Mouse (Mus musculus) right cerebral cortex, adult 2 months (tissue): ENCODE results near the gene Capg.
"Not testable (repeated sequence)": the region's sequence is repeated elsewhere in the genome, so short reads cannot be mapped to it uniquely, and the experiment has no call there.

Source experiments
- DNase-seq, 2 experiments: peaks; one replicate each; pipeline ENCODE4 v3.0.0; 2021 to 2022; ENCODE audit warnings: low spot score in 2 of 2

The Capg gene

DNA sequence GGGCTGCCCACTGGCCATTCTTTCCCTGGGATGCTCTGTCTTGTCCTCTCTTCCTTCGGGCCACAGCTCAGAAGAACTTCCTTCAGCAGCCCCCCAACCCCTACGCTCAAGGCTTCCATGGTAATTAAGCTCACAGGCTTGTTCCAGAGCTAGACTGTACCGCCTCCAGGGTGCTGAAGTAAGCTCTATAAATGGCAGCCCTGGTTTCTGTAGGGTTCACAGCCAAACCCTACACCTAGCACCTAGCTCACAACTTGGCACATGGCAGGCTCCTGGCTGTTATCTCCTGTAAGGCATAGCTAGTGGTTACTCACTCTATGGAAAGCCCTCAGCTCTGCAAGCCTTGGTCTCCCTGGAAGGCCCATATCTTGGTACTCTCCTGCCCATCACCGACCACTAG lies 11.6 kb upstream of the Capg start:
- peak; percentile 30 to 41 for DNase-seq

DNA sequence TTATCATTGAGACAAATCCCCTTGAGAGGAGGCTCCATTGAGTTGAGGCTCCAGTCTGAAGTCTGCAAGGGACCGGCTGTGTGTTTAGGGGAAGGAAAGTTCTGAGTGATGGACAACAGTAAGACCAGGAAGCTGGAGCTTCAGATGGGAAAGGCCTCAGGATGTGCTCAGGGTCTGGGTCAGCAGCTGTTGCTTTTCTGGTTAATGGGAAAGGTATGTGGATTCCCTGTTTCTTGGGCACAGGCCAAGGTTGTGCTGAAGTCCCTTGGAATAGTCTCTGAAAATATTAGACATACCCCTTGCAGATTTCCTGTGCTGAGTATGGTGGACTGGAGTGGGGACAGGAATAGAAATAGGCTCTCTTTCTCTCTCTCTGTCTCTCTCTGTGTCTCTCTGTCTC lies 10.6 kb upstream of the Capg start:
- DNase-seq: not testable (repeated sequence)

DNA sequence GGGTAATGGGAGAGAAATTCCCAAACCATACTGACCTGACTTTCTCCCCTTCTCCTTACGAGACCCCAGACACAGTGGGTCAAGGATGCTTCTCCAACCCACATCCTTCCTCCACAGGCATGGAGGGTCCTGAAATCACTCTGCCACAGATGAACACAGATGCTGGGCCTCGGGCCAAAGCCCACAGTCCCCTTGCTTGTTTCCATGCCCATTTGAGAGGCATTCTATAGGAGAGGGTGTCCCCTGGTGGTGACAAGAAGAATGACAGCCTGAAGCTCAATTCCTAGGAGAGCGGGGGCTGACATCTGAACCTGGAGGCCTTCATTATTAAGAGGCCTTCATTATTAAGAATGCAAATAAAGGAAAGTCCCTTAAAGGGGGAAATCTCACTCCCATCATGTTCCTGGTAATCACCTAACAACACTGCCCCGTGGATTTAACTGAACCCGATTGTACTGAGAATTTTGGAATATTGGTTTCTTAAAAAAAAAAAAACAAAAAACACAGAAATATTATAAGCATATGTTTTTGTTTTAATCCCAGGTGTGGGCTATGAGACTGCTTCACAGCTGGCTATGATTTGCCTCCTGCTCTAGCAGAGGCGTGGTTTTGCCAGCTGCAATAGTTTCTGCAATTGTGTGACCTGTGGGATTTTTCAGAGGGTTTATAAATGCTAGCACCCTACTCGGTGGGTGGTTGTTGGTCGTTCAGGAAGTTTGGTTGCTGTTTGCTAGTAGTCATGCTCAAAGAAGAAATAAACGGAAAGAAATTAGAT lies 10.0 kb upstream of the Capg start:
- peak; percentile 60 to 64 for DNase-seq

DNA sequence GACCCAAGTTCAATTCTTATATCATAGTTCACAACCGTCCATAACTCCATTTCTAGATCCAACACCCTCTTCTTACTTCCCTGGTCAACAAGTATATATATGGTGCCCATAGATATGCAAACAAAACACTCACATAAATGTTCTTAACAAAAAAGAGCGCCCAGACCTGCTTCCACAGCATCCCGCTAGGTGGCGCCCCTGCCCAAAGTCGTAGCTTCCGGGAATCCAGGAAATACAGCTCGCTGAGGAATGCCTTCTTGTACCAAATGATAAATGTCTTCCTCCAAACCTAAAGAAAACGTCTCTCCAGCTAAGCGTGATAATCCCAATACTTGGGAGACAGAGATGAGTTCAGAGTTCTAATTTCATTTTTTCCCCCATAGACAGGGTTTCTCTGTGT lies 9.0 kb upstream of the Capg start:
- DNase-seq: peak; percentile 76 to 84

DNA sequence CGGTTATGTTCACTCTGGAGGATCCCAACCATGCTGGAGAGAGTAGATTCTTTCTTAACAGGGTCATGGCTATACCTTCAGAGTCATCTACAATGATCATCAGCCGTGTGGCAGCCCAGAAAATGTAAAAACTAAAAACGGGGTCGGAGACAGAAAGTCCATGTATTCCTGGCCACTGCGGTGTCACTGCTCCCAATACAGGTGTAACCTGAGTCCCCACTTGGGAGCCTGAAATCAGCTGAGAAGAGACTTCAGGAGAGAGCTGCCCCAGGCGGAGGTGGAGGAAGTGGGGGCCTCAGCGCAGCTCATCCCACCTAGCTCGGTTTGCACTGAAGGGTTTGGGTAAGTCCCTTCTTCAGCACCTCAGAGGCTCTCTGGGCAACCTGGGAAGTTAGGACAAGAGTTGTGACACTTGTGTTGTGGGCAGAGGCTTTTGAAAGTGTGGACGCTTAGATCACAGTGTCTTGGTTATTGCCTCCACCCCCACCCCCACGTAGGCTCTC lies 6.1 kb upstream of the Capg start:
- DNase-seq: no peak

DNA sequence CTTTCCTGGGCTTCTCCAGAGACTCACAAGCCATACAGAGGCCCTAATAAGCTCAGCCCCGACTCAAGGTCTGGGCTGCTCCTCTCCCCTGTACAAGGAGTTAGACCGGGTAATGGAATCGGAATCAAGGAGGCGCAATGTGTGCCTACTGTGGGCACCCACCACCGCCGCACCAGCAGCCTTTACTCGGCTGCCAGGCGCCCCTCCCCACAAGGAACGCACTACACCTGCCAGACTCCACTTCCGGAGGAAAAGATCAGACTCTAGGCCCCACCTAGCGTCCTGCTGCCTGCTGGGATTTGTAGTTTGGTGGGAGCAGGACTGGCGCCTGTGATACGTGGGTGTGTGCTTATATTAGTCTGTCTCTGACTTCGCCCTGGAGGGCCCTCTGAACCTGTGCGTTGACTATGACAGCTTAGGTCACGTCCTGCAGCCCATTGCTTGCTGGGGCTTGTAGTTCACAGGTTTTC lies 5.6 kb upstream of the Capg start:
- DNase-seq: peak; percentile 89 to 92

DNA sequence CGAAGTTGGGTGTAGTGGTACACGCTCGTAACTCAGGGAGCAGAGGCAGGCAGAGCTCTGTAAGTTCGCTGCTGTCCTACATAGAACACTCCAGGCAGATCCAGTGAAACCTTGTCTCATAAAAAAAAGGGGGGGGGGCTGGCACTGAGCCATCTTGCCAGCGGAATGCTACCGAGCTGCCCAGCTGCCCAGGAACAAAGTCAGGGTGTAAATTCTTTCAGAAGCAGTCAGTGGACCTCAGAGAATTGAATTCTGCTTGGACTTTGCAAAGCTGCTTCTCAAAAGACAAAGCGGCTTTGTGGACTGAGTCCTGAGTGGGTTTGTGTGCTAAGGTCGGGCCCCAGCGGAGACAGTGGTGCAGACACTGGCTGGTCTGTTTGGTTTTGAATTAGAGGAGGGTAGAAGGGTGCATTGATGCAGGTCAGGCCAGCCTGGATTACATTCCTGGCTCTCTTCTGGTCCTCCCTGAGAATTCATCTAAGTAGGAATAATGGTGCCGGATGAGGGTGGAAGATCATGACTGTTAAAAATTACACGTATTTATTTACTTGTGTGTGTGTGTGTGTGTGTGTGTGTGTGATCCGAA lies 833 bp upstream of the Capg start:
- DNase-seq: no peak

DNA sequence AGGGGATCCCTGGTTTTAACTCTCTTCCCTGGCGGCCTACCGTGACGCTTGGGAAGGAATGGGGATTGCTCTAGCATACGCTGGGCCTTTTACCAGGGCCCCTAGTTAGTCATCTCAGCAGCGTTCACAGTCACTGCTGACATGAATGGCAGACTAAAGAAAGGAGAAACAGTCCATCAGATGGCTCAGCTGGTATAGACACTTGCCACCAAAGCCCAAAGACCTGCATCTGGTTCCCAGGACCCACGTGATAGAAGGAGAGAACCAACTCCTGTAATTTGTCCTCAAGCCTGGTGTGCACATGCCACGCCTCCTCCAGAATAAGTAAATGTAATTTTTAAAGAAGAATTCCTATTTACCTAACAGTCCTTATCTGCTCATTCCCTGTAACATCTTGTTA lies 1.2 kb downstream of the Capg start:
- DNase-seq: no peak

DNA sequence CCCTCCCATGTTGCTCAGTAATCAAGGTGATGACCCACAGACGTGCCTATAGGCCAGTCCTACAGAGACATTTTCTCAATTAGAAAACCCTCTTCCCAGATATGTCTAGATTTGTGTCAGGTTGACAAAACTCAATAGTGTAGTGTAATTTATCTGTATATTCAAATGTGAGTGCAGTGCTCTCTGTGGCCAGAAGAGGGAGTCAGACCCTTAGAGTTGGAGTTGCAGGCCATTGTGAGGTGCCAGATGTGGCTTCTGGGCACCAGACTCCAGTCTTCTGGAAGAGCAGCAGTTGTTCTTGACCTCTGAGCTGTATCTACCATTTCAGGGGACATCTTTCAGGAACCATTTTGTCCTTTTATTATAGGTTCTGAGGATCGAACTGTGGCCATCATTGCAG lies 2.9 kb downstream of the Capg start:
- DNase-seq: no peak

DNA sequence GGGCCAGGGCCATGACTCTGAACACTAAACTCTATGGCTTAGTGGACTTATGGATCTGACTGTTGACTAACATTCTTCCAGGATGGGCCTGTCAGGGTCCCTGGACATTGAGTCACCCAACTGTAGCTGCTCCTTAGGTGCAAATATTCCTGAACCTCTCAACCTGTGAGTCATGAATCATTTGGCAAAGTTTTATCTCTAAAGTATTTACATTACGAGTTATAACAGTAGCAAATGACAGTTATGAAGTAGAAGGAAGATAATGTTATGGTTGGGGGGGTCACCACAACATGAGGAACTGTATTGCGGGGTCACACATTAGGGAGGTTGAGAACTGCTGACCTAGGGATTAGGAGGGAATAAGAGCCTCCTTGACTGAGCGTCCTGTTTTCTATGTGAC lies 3.7 kb downstream of the Capg start:
- no peak for DNase-seq

DNA sequence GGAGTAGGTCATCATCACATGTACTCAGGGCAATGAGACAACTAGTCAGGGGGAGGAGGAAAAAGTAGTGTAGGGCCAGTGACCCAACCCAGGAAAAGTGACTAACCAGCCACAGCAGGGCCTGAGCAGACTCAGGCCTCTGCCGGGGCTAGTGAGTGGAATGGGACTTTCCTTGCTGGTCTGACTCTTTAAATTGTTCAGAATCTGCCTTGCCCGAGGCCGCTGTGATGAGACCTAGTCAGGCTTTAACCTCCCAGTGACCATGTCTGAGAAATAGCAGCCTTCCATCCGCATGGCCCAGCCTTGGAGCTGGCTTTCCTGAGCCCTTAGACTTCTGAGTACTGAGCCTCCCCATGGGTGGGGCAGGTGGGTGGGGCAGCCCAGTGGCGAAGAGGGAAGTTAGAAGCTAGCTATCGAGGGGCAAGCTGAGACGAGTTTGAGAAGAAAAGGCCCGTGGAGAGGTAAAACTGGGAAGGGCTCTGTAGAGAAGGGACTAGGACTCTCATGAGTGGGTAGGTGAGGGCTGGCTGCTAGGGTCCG lies 4.9 kb downstream of the Capg start:
- no peak for DNase-seq

DNA sequence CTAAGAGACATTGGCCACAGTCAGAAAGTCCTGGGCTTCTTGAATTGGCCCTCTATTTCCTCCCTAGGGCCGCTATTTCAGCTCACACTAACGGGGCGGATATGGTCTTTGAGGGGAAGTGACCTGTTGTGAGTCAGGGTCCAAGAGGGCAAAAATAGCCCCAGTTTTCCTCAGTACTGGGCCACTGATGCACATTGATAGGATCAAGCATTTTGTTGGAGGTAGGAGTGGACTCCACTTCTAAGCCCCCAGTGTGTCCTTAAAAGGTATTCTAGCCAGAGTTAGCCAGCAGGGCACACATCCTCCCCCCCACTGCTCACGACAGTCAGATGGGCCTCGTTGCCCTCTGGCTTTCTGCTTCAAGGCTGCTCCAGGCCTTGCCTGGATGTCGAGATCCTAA lies 5.8 kb downstream of the Capg start:
- no peak for DNase-seq

DNA sequence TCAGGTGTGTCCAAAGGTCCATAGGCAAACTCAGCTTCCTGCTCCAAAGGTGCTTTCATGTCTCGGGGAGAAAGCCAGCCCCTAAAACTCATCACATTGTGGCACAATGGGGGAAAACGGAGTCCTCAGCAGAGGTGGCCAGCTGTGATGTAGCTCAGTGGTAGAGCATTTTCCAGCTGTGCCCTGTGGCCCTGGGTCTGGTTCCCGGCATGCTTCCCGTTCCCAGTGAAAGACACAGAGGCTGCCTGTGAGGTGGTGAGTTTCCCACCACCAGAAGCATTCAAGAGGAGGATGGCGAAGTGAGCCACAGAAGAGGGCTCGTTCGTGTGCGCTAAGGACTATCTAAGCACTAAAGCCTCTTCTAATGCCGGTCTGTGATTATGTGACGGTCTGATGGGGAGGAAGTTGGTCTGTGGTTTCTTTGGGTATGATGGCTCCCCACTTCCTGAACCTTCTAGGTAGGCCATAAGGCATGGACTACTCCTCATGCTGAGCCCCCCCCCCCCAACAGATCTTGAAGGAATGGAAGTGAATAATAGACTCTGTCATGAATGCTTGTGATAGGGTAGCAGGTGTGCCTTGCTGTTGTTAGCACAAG lies 6.4 kb downstream of the Capg start:
- DNase-seq: no peak

DNA sequence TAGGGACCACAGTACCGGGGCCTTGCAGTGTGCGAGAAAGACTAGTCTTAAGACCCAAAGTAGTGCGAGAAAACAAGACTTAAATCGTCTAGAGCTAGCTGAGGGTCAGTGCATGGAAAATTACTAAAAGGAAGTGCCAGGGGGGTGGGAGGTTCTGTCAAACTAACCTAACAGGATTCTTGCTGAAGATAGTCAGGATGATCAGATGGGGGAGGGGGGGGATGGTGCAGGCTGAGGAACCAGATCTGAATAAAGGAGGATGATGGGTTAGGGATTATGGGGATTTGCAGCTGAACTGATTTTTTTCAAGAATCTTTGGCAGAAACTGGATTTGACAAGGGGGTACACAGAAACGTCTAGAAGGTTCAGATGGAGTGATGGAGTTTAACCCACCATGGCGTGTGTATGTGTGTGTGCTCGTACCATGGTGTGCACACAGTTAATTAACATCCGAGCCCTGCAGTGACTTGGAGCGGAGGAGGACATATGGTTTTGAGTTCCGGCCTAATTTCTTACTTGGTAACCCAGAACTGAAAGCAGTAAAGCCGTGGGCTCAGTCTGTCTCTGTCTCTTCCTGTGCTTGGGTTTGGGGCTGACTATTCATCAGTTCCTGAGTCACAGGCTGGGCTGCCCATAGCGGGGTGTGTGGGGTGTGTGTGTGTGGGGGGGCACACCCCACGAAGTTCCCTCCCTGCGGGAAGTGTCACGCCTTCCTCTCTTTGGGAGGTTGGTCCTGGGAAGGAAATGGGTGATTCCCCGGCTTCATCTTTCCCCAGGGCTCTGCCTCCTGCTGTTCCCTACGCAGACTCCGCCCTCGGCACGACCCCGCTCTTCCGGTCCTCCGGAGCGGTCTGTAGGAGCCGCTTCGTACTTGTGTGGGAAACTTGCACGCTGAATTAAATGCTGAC lies 8.2 kb downstream of the Capg start:
- DNase-seq: peak; percentile 61 to 62

DNA sequence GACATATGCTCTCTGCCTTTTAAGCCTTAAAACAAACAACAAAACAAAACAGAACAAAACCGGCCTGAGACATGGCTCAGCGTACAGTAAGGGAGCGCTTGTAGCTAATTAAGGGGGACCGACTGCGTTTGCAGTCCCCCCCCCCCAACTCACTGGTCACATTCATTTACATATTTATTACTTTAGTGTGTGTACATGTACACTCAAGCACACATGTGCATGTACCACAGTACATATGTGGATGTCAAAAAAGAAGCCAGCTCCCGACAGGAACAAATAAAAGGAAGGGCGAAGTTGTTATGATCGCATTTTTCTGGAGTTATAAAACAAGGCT lies 8.9 kb downstream of the Capg start:
- no peak for DNase-seq

DNA sequence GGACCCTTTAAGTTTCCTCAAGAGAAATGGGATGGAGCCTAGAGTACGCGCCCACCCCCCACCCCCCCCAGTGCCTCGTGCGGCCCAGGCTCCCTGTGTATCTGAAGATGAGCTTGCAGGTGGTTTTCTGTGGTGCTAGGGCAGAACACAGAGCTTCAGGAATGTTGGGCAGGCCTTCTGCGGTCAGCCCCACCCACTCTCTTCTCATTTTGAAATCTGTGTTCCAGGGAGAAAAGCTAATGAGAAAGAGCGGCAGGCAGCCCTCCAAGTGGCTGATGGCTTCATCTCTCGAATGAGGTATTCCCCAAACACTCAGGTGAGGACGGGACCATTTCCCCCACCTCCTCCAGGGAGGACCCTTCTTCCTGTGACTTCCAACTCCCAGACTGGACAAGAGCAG lies 16.6 kb downstream of the Capg start:
- no peak for DNase-seq

DNA sequence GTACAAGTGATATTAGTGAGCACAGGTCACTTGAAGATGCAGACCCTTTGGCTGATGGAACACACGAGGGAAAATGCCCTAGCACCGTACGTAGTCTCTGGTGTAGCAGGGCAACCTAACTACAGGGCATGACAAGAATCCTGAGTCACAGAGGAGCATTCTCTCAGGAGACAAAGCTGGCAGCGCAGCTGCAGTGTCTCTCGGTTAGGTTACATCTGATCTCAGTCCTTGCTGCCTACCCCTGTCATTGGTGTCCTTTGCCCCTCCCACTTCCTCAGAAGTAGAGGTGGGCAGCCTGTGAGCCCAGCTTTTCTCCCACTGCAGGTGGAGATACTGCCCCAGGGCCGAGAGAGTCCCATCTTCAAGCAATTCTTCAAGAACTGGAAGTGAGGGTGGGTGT lies 18.3 kb downstream of the Capg start:
- DNase-seq: no peak

DNA sequence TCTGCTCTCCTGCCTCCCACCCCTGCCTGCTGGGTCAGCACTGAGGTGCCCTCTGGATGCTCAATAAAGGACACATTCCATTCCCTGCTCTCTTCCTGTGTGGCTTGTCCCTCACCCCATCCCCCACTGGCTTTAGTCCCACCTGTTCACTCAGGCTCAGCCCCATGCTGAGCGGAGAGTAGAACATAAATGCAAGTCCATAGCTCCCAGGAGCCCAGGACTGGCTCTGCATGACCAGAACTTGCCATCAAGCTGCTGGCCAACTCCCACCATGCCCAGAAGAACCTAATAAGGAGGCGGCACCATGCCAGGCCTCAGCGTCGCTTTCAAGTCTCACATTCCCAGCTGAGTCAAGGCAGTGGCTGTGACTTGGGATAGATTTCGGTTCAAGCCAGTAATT lies 18.7 kb downstream of the Capg start:
- no peak for DNase-seq

DNA sequence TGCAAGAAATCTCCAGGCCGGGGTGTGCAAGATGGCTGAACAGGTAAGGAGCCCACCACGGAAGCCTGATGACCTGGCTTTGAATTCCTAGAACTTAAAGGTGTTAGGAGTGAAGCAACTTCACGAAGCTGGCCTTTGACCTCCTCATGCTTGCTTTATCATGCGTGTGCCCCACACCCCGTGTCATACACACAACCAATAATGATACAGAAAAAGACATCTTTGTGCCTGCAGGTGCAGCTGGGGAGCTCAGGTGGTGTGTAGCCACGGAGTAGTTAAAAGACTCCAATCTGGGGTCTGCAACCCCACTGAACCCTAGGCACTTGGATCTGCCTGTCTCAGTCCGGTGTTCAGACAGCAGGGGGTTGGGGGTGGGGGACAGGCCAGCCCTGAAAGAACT lies 21.3 kb downstream of the Capg start:
- no peak for DNase-seq

DNA sequence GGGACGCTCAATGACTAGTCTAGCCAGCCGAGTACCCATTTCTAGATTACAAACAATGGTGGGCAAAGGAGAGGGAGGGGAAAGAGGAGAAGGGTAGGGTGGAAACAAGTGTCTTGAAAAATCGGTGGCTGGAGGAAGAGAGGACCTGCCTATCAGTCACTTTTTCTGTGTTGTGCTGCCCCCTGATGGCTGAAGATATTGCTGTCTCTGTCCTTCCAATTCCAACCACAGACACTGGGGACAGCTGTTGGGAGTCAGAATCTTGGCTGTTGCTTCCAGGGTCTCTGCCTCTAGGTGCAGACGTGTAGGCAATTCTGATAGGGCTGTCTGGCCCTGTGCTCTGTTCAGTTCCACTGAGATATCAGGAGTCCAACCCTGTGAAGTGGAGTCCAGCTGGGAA lies 21.9 kb downstream of the Capg start:
- peak; percentile 96 to 97 for DNase-seq

DNA sequence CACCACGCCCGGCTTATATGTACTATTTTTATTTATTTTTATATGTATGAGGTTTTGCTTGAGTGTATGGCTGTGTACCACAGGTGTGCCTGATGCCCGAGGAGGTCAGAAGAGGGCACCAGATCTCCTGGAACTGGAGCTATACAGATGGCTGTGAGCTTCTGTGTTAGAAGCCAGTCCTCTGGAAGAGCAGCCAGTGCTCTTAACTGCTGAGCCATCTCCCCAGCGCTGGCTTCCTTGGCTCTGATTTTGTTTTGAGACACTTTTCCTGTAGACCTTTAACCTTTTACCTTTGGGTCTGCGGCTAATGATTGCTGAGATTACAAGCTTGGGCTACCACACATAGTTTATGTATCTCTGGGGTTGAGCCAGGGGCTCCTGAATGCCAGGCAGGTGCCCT lies 23.3 kb downstream of the Capg start:
- no peak for DNase-seq

DNA sequence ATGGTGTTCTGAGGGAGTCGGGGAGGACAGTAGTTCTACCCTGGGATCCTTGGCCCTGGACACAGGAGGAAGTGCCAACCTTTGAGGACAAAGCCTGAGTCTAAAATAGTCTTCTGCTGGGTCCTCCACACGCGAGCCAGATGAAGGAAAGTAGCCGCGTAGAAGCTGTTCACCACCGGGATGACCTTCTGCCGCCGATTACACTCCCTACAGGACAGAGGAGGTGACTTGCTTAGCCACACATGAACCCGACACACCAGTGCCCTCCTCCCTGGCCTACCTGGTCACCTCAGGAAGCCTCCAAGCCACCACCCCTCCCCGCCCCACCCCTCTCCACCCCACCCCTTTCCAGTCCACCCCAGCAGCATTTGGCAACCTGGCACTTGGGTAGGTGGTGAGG lies 24.5 kb downstream of the Capg start:
- no peak for DNase-seq
